Mouse (Mus musculus): Measurements from ENCODE around the gene Bcat2.

DNA sequence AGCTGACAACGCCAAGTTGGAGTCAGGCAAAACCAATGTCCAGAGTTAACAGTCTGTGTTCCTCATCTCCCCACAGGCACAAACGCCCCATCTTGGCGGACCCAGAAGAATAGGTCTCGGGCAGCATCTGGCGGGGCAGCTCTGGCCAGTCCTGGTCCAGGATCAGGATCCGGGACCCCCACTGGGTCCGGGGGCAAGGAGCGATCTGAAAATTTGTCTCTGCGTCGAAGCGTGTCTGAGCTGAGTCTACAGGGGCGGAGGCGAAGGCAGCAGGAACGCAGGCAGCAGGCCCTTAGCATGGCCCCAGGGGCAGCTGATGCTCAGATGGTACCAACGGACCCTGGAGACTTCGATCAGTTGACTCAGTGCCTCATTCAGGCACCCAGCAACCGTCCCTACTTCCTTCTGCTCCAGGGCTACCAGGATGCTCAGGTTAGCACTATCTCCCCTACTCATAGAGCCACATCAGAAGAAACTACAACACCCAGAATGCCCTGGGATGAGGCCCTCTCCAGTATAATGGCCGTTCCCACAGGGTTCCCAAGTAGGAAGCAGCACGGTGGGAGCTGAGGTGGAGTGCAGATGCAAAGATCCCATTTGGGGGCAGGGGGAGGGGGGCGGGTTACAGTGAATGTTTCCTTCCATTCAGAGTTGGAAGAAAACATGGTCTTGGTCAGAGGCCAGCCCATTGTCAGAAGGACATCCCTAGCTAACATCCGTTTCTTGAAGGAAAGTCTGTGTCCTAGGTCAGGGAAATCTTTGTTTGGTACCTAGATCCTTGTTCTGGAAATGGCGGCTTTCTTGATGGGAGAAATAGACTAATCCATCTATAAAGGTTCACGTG, 60.3 kb downstream of the Bcat2 start:
- TF ChIP-seq POLR2A (IDR thresholded peaks at IDR 0.05; ENCODE audit: low read depth, low read length), result no peak
- no peak for TF ChIP-seq CTCF (IDR thresholded peaks at IDR 0.05; ENCODE audit: extremely low read depth, insufficient read length, insufficient replicate concordance, low read depth, low read length)

Data from small intestine, adult 2 months (tissue).